Mouse (Mus musculus) olfactory bulb, adult 2 months (tissue): ENCODE measurements around the gene Bcl11b. TPM values are rescaled to one million over a fixed set of nuclear protein-coding genes. Genes with fewer than 3 reads are reported as not detected.

ENCODE experiments used
- H3K27ac ChIP-seq: fragments of 200-500 bp; 2 replicates; pipeline ENCODE4 v1.5.1; 2012; ENCODE audit warnings: low read depth, low read length; ENCODE audit not compliant: insufficient read depth
- H3K4me1 ChIP-seq: fragments of 200-500 bp; 2 replicates; pipeline ENCODE4 v1.6.1; 2012; ENCODE audit warnings: low read length; ENCODE audit not compliant: control insufficient read depth, insufficient read depth
- H3K4me3 ChIP-seq: fragments of 200-500 bp; 2 replicates; pipeline ENCODE4 v1.5.1; 2012; ENCODE audit warnings: mild to moderate bottlenecking, low read depth, low read length, moderate library complexity; ENCODE audit not compliant: insufficient read depth
- CTCF ChIP-seq: fragments of 200-500 bp; IDR thresholded peaks from 2 replicates; pipeline ENCODE4 v1.5.1; 2012; ENCODE audit warnings: low read depth, mild to moderate bottlenecking, low read length, moderate library complexity; ENCODE audit not compliant: insufficient read depth
- POLR2A ChIP-seq: fragments of 200-500 bp; IDR thresholded peaks from 2 replicates; pipeline ENCODE4 v1.6.1; 2012; ENCODE audit warnings: mild to moderate bottlenecking, low read depth, low read length, moderate library complexity; ENCODE audit not compliant: insufficient read depth
- WGBS: fragments of 180-500 bp; shearing (Covaris S2); methylation state at CpG from one replicate; pipeline ENCODE4 v1.1.7; 2018; 5-methylcytosine and 5-hydroxymethylcytosine counted together
- polyA plus RNA-seq: library from polyadenylated mRNA; stranded (reverse); fragments of >200 nt; gene quantifications from 2 replicates; pipeline ENCODE4 v1.2.4, GENCODE M21; 2012; ENCODE audit warnings: low replicate concordance; ENCODE audit not compliant: missing spikeins, insufficient read depth, insufficient read length

Bcl11b gene
- polyA plus RNA-seq, result 49.8 and 56.3 TPM in 2 replicates

DNA sequence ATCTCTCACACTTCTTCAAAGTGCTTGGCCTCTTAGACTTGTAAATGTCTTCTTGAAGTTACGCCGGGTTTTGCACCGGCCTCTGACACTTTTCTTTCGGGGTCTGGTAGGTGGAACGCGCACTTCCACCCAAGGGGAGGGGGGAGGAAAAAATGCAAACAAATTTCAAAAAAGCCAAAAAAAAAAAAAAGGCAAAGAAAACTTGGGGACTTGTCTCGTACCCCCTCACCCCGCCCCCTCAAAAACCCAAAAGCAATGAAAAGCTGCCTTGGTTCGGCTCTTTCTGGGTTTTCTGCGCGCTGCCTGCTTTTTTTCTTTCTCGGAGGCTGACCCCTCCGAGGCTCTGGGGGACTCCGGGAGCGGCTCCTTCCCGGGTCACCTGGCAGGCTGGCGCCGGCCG lies at the start of gene Bcl11b:
TSS of gene Bcl11b (minus strand) at position 120 of the 400 bp plus-strand sequence.
- no peak for TF ChIP-seq CTCF
- peak within 1 kb of the TSS; percentile 88 for H3K4me3 ChIP-seq
- H3K4me1 ChIP-seq, result peaks cover 24% of the 10 kb centered on the region
- H3K27ac ChIP-seq, result peak within 1 kb of the TSS; percentile 96
- under 1% methylated on average over 19 of the region's 19 CpGs for WGBS

DNA sequence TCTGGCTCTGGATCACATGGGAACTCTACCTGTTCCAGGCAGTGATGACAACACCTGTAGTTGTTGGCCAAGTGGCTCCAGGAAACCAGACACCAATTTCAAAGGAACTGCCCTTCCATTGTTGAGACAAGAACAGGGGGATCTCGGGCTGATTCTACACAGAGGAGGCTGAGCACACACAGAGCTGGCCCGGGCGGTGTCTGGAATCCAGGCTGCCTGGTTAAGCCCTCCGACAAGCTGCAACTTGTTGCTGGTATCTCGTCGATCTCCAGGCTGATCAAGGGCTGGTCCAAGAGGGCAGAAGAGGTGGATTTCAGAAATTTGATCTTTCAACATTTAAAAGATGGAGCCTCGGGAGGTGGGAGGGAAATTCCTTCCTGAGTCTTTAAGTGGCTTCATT lies 47.6 kb upstream of the Bcl11b start:
- Histone ChIP-seq H3K27ac (no peak overlapping the region), H3K4me3 (no peak overlapping the region), H3K4me1 (peaks cover 15% of the 10 kb centered on the region; the same call in 1 of the 2 replicates)
- WGBS, result 82% methylated on average over 7 of the region's 7 CpGs
- TF ChIP-seq POLR2A, result no peak
- no peak for TF ChIP-seq CTCF

DNA sequence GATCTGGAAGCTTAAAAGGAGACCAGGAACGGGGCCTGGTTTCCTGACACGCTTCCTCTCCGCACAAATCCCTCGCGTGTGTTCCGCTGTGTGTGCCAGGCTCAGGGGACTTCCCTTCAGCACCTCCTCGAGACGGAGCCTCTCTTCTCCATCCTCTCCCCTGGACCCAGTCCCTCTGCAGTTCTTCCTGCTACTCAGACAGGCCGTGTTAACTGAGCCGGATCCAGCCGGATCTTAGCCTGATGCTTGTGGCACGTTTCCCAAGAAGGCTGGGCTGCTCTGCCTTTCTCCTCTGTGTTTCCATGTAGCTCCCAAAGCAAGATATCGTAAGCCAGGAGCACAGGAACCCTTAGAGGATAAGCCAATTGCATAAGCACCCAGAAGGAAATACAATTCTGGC lies 46.2 kb upstream of the Bcl11b start:
- peaks cover 15% of the 10 kb centered on the region; the same call in 1 of the 2 replicates for H3K4me1 ChIP-seq
- TF ChIP-seq CTCF, result no peak
- TF ChIP-seq POLR2A, result no peak
- no peak overlapping the region for H3K27ac ChIP-seq
- WGBS, result 44% methylated on average over 13 of the region's 13 CpGs
- H3K4me3 ChIP-seq, result no peak overlapping the region

DNA sequence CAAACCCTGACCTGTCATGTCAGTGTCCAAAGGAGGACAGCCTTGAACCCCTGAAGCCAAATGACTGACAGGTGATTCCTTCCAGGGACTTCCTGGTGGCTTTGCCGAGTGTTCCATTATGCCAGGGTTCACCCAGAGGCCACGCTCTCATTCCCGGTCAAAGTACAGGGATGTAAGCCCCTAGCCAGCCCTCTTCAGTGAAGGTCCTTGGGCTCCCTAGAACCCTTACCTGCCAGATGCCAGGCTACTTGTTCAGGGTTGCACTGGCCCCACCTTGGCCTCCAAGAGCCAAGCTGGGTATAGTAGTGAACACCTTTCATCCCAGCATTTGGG lies 38.8 kb upstream of the Bcl11b start:
- no peak overlapping the region for H3K4me3 ChIP-seq
- 91% methylated on average over 3 of the region's 3 CpGs for WGBS
- peaks cover 3% of the 10 kb centered on the region; the same call in 1 of the 2 replicates for H3K4me1 ChIP-seq
- no peak overlapping the region for H3K27ac ChIP-seq
- no peak for TF ChIP-seq POLR2A
- TF ChIP-seq CTCF, result no peak

DNA sequence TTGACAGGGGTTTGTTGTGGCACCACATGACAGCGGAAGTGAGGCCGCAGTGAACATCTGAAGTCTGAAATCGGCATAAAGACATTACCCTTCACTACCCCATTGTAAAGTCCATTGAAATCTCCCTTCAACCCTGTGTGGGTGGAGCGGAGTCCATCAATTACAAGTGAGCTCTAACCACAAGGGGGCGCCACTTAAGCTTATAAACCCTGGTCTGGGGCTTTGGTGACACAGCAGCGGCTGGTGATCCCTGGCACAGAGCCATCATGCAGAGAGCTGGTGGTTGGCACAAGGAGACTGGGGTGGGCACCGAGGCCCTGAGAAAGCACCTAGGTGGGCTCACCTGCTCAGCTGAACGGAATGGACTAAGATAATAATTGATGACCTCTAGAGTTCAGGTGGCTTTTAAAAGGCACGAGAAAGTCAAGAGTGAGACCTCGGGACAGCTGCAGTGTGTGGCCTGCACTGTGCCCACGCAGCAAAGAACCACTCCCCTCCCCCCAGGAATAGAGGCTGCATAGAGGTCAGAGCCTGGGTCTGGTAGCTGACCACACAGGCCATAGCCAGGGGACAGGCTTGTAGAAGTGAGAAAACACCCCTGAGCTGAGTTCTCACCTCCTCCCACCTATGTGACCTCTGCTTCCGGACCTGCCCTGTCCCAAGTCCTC lies 38.3 kb upstream of the Bcl11b start:
- WGBS, result 51% methylated on average over 12 of the region's 12 CpGs
- Histone ChIP-seq H3K4me1 (peaks cover 3% of the 10 kb centered on the region; the same call in 1 of the 2 replicates), H3K27ac (no peak overlapping the region), H3K4me3 (no peak overlapping the region)
- no peak for TF ChIP-seq POLR2A
- TF ChIP-seq CTCF, result peak; percentile 67; the same call in 1 of the 2 replicates

DNA sequence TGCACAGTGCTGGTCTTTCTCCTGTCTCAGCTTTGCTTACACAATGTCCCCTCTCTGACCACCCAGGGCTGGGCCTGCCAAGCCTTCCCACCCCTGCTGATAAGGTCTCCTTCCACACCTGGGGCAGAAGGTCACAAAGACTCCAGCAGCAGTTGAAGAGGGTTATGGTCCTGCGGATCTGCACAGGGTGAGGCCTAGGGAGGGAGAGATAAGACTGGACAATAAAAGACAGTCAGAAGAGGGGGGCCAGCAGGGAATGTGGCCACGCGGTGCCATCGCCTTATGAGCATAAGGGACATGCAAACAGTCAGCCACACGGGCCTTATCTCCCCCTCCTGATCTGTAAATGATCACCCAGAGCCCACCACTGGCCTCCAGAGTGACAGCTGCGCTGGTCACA lies 34.0 kb upstream of the Bcl11b start:
- TF ChIP-seq POLR2A (no peak), CTCF (no peak)
- Histone ChIP-seq H3K4me3 (no peak overlapping the region), H3K4me1 (peaks cover 3% of the 10 kb centered on the region; the same call in 1 of the 2 replicates), H3K27ac (no peak overlapping the region)
- 78% methylated on average over 6 of the region's 6 CpGs for WGBS

DNA sequence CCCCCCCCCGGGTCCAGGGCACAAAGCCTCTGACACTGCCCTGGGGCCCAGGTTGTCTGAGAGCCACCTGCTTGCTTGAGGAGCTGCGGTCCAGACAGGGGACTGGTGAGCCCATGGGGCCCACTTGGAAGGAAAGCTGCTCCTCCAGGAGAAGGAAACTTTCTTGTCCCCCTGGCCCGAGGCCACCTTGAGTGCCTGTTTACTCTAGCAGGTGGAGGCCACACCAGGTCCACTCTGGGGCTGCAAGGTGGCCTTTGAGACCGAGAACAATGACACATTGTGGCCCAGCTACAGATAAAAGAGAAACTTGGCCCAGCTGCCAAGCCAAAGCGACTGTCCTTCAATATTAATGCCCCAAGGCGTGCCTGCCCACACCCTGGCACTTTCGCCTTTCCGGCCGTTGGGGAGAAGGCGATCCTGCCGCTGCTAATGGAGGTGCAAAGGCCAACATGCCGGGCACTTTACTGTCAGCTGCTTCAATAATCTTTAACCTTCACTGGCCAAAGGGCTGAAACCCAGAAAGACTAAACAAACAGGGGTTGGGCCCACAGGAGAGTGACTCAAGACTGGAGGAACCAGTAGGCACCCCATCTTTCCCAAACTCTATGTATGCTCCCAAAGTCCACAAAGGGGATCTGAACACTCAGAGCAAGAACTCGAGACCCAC lies 32.1 kb upstream of the Bcl11b start:
- 78% methylated on average over 13 of the region's 13 CpGs for WGBS
- Histone ChIP-seq H3K4me3 (no peak overlapping the region), H3K27ac (no peak overlapping the region), H3K4me1 (no peaks in the 10 kb centered on the region)
- no peak for TF ChIP-seq POLR2A
- TF ChIP-seq CTCF, result no peak

DNA sequence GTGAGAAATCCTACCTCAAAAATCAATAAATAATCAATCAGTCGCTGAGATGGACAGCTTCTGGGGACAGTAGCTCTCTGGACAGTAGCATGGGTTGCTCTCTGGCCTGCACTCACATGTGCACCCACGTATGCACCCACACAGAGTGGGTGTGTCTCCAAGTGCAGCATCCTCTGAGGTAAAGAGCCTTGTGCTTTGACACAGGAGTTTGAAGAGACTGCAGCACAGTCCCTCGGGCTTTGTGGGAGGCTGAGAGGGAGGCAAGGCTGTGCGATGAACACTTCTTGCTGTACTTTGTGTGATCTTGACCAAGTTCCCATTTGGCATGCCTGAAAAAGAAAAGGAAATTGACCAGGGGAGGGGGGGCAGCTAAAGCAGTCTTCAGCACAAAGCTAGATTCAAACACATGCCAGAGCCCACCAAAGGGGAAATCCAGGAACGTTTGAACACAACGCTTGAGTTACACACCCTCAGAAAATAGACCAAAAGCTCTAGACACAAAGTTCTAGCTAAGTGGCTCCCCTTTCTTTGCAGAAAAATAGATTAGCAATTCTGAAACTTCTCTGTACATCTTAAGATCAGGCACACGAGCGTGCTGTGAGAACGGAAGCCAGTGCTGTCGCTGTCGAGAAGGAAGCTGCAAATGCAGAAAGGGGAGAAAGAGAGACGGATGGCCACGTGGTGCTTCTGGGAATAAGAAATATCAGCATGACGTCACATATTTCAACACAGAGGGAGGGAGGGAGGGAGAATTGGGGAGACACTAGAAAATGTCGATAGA lies 19.6 kb upstream of the Bcl11b start:
- Histone ChIP-seq H3K4me1 (no peaks in the 10 kb centered on the region), H3K4me3 (no peak overlapping the region), H3K27ac (no peak overlapping the region)
- WGBS, result 40% methylated on average over 15 of the region's 15 CpGs
- TF ChIP-seq CTCF, result no peak
- TF ChIP-seq POLR2A, result no peak

DNA sequence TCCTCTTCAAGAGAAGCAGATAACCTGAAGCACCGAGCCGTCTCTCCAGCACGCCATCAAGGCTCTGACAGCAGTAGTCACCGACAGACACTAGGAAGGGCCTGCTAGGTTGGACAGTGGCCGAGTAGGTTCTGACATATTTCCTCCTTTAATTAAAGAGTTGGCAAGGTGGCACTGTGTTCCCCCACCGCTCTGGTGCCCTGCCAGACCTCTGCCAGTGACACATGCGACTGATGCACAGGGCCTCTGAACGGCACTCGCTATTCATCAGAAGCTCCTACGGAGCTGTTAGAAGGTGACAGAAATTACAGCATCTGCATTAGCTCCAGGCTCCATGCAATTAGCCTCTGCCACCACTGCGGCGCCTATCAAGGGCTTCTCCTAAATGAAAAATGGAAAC lies 8.6 kb upstream of the Bcl11b start:
- Histone ChIP-seq H3K27ac (no peak overlapping the region), H3K4me1 (peaks cover 50% of the 10 kb centered on the region), H3K4me3 (no peak overlapping the region)
- 63% methylated on average over 12 of the region's 12 CpGs for WGBS
- TF ChIP-seq CTCF, result no peak
- TF ChIP-seq POLR2A, result no peak
